Mouse (Mus musculus) testis, postnatal 14 days (tissue): Measurements from ENCODE around the gene Vmn2r60.
"Not testable (repeated sequence)": the region's sequence is repeated elsewhere in the genome, so short reads cannot be mapped to it uniquely, and the experiment has no call there.

Experiments used
- DNase-seq: peaks from one replicate; pipeline ENCODE4 v3.0.0; 2021; ENCODE audit warnings: low spot score

The Vmn2r60 gene

DNA sequence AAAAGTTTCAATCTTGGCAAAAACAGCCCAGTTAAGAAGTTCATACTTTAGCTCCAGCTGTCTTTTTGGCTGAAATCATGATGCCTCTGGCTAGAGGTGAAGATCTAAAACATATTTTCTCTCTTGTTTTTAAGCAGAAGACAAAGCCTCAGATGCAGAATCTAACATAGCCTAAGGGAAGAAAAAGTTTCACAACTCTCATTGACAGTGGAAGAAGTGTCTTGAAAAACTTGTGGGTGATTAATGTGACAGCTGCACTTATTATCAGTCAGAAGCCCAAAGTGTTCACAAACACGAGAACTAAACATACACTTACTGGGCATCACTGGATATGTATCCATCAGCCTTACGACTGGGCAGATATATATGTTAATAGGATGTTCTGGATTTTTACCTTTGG is at the start of gene Vmn2r60:
TSS of gene Vmn2r60 (plus strand) at position 301 of the 400 bp plus-strand sequence.
- no peak for DNase-seq

DNA sequence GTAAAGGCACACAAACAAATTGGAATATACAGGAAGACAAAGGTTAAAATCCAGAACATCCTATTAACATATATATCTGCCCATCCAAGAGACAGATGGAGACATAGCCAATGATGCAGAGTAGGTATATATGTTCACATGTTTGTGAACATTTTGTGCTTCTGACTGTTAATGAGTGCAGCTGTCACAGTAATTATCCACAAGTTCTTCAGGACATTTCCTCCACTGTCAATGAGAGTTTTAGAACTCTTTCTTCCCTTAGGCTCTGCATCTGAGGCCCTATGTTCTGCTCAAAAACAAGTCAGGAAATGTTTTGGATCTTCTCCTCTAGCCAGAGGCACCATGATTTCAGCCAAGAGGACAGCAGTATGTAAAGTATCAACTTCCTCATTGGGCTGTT is 48.6 kb upstream of the Vmn2r60 start, which contains the start of gene Vmn2r59:
TSS of gene Vmn2r59 (minus strand) at position 101 of the 400 bp plus-strand sequence.
- no peak for DNase-seq

DNA sequence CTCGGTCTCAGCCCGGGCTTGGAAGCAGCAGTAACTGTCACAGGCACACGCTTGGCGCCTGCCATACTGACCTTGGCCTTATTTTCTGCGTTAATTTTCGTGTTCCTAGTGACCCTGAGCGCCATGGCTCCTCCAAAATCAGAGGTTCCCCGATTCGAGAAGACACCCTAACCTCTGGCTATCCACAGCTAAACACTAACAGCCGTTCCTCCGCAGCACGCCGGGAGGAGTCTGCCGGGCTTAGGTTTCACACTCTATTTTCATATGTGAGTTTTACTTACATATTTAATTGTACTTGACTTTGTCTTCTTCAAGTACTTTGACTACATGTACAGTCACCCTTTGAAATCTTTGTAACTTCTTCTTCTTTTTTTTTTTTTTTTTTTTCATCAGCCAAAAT is 509 bp upstream of the Vmn2r60 start:
- DNase-seq = not testable (repeated sequence)
